Mouse (Mus musculus) lung, adult 18-20 months (tissue): ENCODE measurements around the gene Stim1.
"Not testable (repeated sequence)": the region's sequence is repeated elsewhere in the genome, so short reads cannot be mapped to it uniquely, and the experiment has no call there.

Source experiments
- DNase-seq, 2 experiments: peaks; one replicate each; pipeline ENCODE4 v3.0.0; 2022; ENCODE audit warnings: mixed read lengths in 2 of 2

Stim1 gene

GRCm38 (mm10) chr7:102249896-102250630 lies 17.5 kb upstream of the Stim1 start:
- peak; percentile 76 to 84 for DNase-seq

GRCm38 (mm10) chr7:102250631-102251214 lies 16.9 kb upstream of the Stim1 start:
- peak; percentile 95 for DNase-seq

- no peak for DNase-seq
Measured at GRCm38 (mm10) chr7:102253631-102254030, 14.0 kb upstream of the Stim1 start.

- DNase-seq: no peak
Measured at GRCm38 (mm10) chr7:102255954-102256353, 11.7 kb upstream of the Stim1 start, which contains the start of gene Rhog. Gene Rhog (minus strand): TSS chr7:102256054.

- DNase-seq: no peak
Measured at GRCm38 (mm10) chr7:102256636-102257035, 11.0 kb upstream of the Stim1 start.

- peak; percentile 81 to 86 for DNase-seq
Measured at GRCm38 (mm10) chr7:102258189-102258588, 9.4 kb upstream of the Stim1 start.

GRCm38 (mm10) chr7:102258753-102259152 lies 8.9 kb upstream of the Stim1 start:
- DNase-seq: no peak

- no peak for DNase-seq
Measured at GRCm38 (mm10) chr7:102259716-102260479, 7.7 kb upstream of the Stim1 start.

GRCm38 (mm10) chr7:102260518-102260917 lies 7.1 kb upstream of the Stim1 start:
- no peak for DNase-seq

- DNase-seq: no peak
Measured at GRCm38 (mm10) chr7:102263020-102263419, 4.6 kb upstream of the Stim1 start.

GRCm38 (mm10) chr7:102266021-102266400 lies 1.6 kb upstream of the Stim1 start:
- not testable (repeated sequence) for DNase-seq

- peak; percentile 50 to 53 for DNase-seq
Measured at GRCm38 (mm10) chr7:102266401-102267042, 1.1 kb upstream of the Stim1 start.

- DNase-seq: peak; percentile 94 to 96
Measured at GRCm38 (mm10) chr7:102267113-102267579, 460 bp upstream of the Stim1 start.

- DNase-seq: no peak
Measured at GRCm38 (mm10) chr7:102268395-102268748, 766 bp downstream of the Stim1 start.

- DNase-seq: peak; percentile 18 to 30
Measured at GRCm38 (mm10) chr7:102272422-102272948, 4.9 kb downstream of the Stim1 start.

GRCm38 (mm10) chr7:102281403-102281802 lies 13.8 kb downstream of the Stim1 start:
- no peak for DNase-seq

GRCm38 (mm10) chr7:102282261-102282660 lies 14.7 kb downstream of the Stim1 start:
- peak; percentile 47 to 70 for DNase-seq

- no peak for DNase-seq
Measured at GRCm38 (mm10) chr7:102289466-102289865, 21.9 kb downstream of the Stim1 start.

- no peak for DNase-seq
Measured at GRCm38 (mm10) chr7:102292228-102292627, 24.6 kb downstream of the Stim1 start.

GRCm38 (mm10) chr7:102293234-102293633 lies 25.6 kb downstream of the Stim1 start:
- DNase-seq: no peak

- no peak for DNase-seq
Measured at GRCm38 (mm10) chr7:102300761-102301160, 33.2 kb downstream of the Stim1 start.

GRCm38 (mm10) chr7:102302471-102302870 lies 34.9 kb downstream of the Stim1 start:
- DNase-seq: no peak

GRCm38 (mm10) chr7:102305596-102305995 lies 38.0 kb downstream of the Stim1 start:
- DNase-seq: no peak
